Mouse (Mus musculus) brain, embryonic 14.5 days (tissue): Measurements from ENCODE around the gene Cbx2.

Experiments used
- CTCF ChIP-seq: fragments of 200-500 bp; IDR thresholded peaks from 2 replicates; pipeline ENCODE4 v1.5.1; 2012; ENCODE audit warnings: inconsistent platforms, mild to moderate bottlenecking, moderate library complexity, borderline replicate concordance; ENCODE audit not compliant: insufficient read depth, insufficient read length; ENCODE audit errors: extremely low read depth
- POLR2A ChIP-seq: fragments of 200-500 bp; IDR thresholded peaks from 2 replicates; pipeline ENCODE4 v1.6.1; 2012; ENCODE audit warnings: mild to moderate bottlenecking, inconsistent platforms, borderline replicate concordance; ENCODE audit not compliant: poor library complexity, insufficient read depth, insufficient read length, severe bottlenecking; ENCODE audit errors: extremely low read depth

GRCm38 (mm10) chr11:119043761-119044550, 21.2 kb downstream of the Cbx2 start:
- TF ChIP-seq POLR2A: no peak
- TF ChIP-seq CTCF: peak; percentile 53
